Mouse (Mus musculus): ENCODE results near the gene Asb5.
"Not testable (repeated sequence)": the region's sequence is repeated elsewhere in the genome, so short reads cannot be mapped to it uniquely, and the experiment has no call there.

Gene Asb5

GRCm38 (mm10) chr8:54541331-54541730, 12.0 kb downstream of the Asb5 start:
- no peak for DNase-seq

- no peak for DNase-seq
These were observed 19.0 kb downstream of the Asb5 start for GRCm38 (mm10) chr8:54548383-54548782.

- no peak for DNase-seq
These were observed 20.7 kb downstream of the Asb5 start for GRCm38 (mm10) chr8:54550026-54550574.

- DNase-seq, result no peak
These were observed 25.5 kb downstream of the Asb5 start for GRCm38 (mm10) chr8:54554921-54555320.

- DNase-seq, result peak; percentile 19
These were observed 32.8 kb downstream of the Asb5 start for GRCm38 (mm10) chr8:54562137-54562536.

- no peak for DNase-seq
These were observed 35.8 kb downstream of the Asb5 start for GRCm38 (mm10) chr8:54565181-54565580.

GRCm38 (mm10) chr8:54565603-54566260, 36.4 kb downstream of the Asb5 start:
- DNase-seq, result no peak

- DNase-seq, result no peak
These were observed 37.8 kb downstream of the Asb5 start for GRCm38 (mm10) chr8:54567168-54567567.

GRCm38 (mm10) chr8:54570618-54571609, 41.5 kb downstream of the Asb5 start:
- no peak for DNase-seq

GRCm38 (mm10) chr8:54581436-54581835, 52.1 kb downstream of the Asb5 start:
- no peak for DNase-seq

GRCm38 (mm10) chr8:54582886-54583285, 53.5 kb downstream of the Asb5 start:
- no peak for DNase-seq

- DNase-seq, result no peak
These were observed 65.3 kb downstream of the Asb5 start for GRCm38 (mm10) chr8:54594634-54595033.

GRCm38 (mm10) chr8:54596051-54596450, 66.7 kb downstream of the Asb5 start:
- no peak for DNase-seq

- no peak for DNase-seq
These were observed 67.6 kb downstream of the Asb5 start for GRCm38 (mm10) chr8:54596940-54597339.

GRCm38 (mm10) chr8:54597386-54597785, 68.0 kb downstream of the Asb5 start:
- no peak for DNase-seq

GRCm38 (mm10) chr8:54600671-54601251, 71.4 kb downstream of the Asb5 start, which contains the start of gene Spata4:
Spata4 (plus strand) TSS chr8:54600781.
- DNase-seq, result peak; percentile 3

- DNase-seq, result no peak
These were observed 74.1 kb downstream of the Asb5 start for GRCm38 (mm10) chr8:54603440-54603839.

GRCm38 (mm10) chr8:54609336-54609735, 80.0 kb downstream of the Asb5 start:
- no peak for DNase-seq

- DNase-seq, result no peak
These were observed 80.9 kb downstream of the Asb5 start for GRCm38 (mm10) chr8:54610238-54610637.

GRCm38 (mm10) chr8:54616710-54617109, 87.3 kb downstream of the Asb5 start:
- DNase-seq, result not testable (repeated sequence)

Data from cerebellum, adult 9-10 months (tissue).